Mouse (Mus musculus) kidney, embryonic 14.5 days (tissue): ENCODE measurements around the gene Sema4b. TPM values are rescaled to one million over a fixed set of nuclear protein-coding genes. Genes with fewer than 3 reads are reported as not detected.

Source experiments
- ATAC-seq: fragments of 200-750 bp; cut with Nextera tagmentation; 2 replicates; pipeline ENCODE4 v1.8.0; 2017; ENCODE audit warnings: moderate number of reproducible peaks, mild to moderate bottlenecking, moderate TSS enrichment, moderate library complexity; ENCODE audit not compliant: low FRiP score, low TSS enrichment
- H3K27ac ChIP-seq: fragments of 300-500 bp; sonication (generic); 2 replicates; pipeline ENCODE4 v1.5.1; 2014; ENCODE audit warnings: low read depth, mild to moderate bottlenecking, low read length, moderate library complexity, mixed read lengths
- H3K27me3 ChIP-seq: fragments of 300-500 bp; sonication (generic); 2 replicates; pipeline ENCODE4 v1.6.1; 2014; ENCODE audit warnings: mild to moderate bottlenecking, low read length; ENCODE audit not compliant: control insufficient read depth, insufficient read depth
- H3K36me3 ChIP-seq: fragments of 300-500 bp; sonication (generic); 2 replicates; pipeline ENCODE4 v1.6.1; 2014; ENCODE audit warnings: low read length, mixed read lengths; ENCODE audit not compliant: control insufficient read depth, insufficient read depth
- H3K4me1 ChIP-seq: fragments of 300-500 bp; sonication (generic); 2 replicates; pipeline ENCODE4 v1.6.1; 2014; ENCODE audit warnings: low read length, mixed read lengths; ENCODE audit not compliant: control insufficient read depth, insufficient read depth
- H3K4me2 ChIP-seq: fragments of 300-500 bp; sonication (generic); replicated peaks from 2 replicates; pipeline ENCODE4 v1.6.1; 2014; ENCODE audit warnings: low read depth, mild to moderate bottlenecking, low read length
- H3K4me3 ChIP-seq: fragments of 300-500 bp; sonication (generic); 2 replicates; pipeline ENCODE4 v1.5.1; 2014; ENCODE audit warnings: mild to moderate bottlenecking, low read length
- H3K9ac ChIP-seq: fragments of 300-500 bp; sonication (generic); 2 replicates; pipeline ENCODE4 v1.6.1; 2014; ENCODE audit warnings: low read depth, mild to moderate bottlenecking, low read length, moderate library complexity
- H3K9me3 ChIP-seq: fragments of 300-500 bp; sonication (generic); 2 replicates; pipeline ENCODE4 v1.6.1; 2016; ENCODE audit warnings: low read length; ENCODE audit not compliant: control insufficient read depth
- WGBS: fragments of 180-500 bp; shearing (Covaris S2); extraction: QIAGEN DNeasy Blood & Tissue Kit; methylation state at CpG from one replicate; pipeline ENCODE4 v1.1.7; 2014; 5-methylcytosine and 5-hydroxymethylcytosine counted together
- polyA plus RNA-seq: library from polyadenylated mRNA; unstranded; fragments of >200 nt; fragmentation: Nextera tagmentation; extraction: Ambion mirVana; gene quantifications from 2 replicates; pipeline ENCODE4 v1.2.1, GENCODE M21; 2014

The Sema4b gene
- polyA plus RNA-seq, 1 experiment from 2014 or later = 19.9 TPM

DNA sequence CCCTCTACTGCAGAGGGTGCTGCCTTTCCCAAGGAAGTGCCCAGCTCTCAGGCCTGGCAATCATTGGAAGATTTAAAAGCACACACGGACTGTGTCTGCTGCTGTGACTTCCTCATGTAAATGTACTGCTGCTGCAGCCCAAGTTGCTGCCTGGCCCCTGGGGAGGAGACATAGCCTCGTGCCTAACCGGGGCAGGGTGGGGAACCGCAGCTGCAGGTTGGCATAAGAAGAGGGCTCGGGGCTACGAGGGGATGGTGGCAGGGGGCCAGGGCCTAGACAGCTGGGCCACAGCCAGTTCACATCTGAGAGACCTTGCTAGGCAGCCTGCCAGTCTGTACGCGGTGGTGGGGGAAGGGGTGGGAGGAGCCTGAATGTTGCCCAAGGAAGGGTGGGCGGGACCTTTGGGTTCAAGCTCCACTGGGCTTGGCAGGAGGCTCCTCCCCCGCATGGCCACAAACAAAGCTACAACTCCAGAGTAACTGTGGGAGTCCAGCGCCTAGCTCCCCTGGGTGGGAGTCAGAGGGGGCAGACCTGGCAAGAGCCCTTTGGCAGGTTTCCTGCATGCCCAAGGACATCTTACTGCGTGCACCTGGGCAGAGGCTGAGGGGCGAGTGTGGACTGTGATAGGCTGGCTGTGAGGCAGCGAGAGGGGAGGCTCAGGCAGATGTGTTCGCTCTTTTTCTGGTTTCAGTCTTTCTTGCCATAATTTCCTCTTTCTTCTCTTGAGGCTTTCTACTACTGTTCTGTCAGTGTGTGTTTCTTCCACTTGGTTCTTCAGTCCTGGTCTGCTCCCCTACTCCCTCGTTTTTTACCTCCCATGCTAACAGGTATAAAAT is 5.8 kb downstream of the Sema4b start:
- WGBS = 10% methylated on average over 16 of the region's 16 CpGs
- H3K4me1 ChIP-seq = peaks cover 50% of the 10 kb centered on the region
- peak overlapping the region; percentile 89 for H3K27ac ChIP-seq
- H3K9me3 ChIP-seq = no peaks in the 10 kb centered on the region
- H3K4me2 ChIP-seq = peak overlapping the region; percentile 51
- H3K36me3 ChIP-seq = no peaks in the 10 kb centered on the region
- ATAC-seq = peak; percentile 80
- H3K9ac ChIP-seq = peak overlapping the region; percentile 19
- peak overlapping the region; percentile 23 for H3K4me3 ChIP-seq
- H3K27me3 ChIP-seq = no peaks in the 10 kb centered on the region

DNA sequence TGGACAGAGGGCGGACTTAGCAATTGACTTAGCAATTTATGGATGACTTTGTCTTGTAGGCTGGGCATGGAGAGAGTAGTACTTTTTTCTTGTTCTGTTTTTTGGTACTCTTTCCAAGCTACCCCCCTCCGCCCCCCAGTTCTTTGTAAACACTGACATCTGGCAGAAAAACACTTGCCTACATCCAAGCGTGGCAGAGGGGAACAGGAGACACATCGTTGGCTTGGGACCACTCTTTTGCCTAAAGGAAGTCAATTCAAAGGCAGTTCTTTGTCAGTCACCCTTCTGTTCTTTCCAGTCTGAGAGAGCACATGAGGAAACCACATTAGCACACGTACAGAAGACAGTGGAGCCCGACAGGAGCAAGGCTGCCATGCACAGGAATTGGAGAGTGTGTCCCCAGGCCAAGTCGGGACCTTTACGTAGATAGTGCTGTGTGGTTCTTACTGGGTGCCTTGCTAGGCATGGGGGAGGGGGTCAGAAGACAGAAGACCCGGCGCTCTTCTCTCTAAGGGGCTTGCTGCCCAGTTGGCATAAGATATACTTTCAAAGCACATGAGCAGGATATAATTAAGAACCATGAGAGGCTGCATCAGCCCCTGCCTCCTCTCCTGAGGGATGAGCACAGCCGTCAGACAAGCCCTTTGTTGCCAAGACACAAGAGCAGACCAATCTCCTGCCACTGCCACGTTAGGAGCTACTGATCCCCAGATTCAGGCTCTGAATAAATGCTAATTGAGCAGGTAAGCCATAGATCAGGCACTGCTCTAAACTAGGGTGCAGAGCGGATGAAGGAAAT is 7.5 kb downstream of the Sema4b start:
- H3K27me3 ChIP-seq = no peaks in the 10 kb centered on the region
- no peak overlapping the region for H3K4me3 ChIP-seq
- 80% methylated on average over 13 of the region's 13 CpGs for WGBS
- no peak for ATAC-seq
- H3K27ac ChIP-seq = no peak overlapping the region
- H3K36me3 ChIP-seq = no peaks in the 10 kb centered on the region
- H3K4me2 ChIP-seq = no peak overlapping the region
- no peak overlapping the region for H3K9ac ChIP-seq
- H3K9me3 ChIP-seq = no peaks in the 10 kb centered on the region
- H3K4me1 ChIP-seq = peaks cover 41% of the 10 kb centered on the region

DNA sequence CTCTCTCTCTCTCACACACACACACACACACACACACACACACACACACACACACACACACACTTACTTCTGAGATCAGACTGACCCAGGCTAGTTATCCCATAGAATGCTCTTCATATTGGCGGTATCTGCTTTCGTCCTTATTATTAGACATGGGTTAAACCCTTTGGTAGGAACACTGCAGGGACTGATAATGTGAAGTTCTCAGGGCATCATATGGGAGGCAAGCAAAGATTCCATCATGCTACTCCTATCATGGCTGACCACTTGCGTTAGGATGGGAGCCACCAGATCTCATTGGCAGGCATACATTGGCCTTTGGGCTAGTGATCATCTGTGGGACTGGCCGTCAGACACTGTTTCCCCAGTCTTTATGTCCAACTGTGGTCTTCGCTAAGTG is 8.5 kb downstream of the Sema4b start:
- 89% methylated on average over 5 of the region's 5 CpGs for WGBS
- Histone ChIP-seq H3K27ac (no peak overlapping the region), H3K9me3 (no peaks in the 10 kb centered on the region), H3K27me3 (no peaks in the 10 kb centered on the region), H3K36me3 (no peaks in the 10 kb centered on the region), H3K4me1 (peaks cover 45% of the 10 kb centered on the region), H3K4me2 (no peak overlapping the region), H3K4me3 (no peak overlapping the region), H3K9ac (no peak overlapping the region)
- no peak for ATAC-seq

DNA sequence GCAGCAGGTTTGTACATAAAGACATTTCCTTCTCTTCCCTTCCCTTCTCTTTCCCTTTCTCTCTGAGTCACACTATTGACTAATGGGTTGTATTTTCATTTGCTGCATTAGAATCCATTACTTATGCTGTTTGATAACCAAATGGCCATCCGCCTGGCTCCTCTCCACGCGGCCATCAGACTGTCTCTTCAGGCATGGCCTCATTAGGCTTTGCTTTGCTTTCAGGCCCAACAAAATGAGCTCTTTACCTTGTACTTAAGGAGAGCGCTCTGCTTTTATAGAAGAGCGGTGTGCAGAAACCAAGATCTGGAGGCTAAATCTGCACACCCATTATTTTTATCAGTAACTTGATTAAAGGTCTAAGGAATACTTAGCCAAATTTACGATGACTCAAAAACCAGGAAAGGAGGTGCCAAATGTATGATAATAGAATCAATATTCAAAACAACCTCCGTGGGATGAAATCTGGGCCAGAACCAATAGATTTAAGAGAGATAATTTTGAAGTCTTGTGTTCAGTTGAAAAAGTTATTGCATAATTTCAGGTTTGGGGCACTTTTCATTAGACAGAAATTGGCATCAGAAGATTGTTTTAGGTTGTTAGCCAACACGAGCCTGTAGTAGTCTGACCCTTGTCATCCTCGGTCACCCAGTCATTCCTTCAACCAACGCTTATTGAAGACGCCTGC is 9.1 kb downstream of the Sema4b start:
- peaks cover 47% of the 10 kb centered on the region for H3K4me1 ChIP-seq
- 89% methylated on average over 10 of the region's 11 CpGs for WGBS
- no peak overlapping the region for H3K4me3 ChIP-seq

DNA sequence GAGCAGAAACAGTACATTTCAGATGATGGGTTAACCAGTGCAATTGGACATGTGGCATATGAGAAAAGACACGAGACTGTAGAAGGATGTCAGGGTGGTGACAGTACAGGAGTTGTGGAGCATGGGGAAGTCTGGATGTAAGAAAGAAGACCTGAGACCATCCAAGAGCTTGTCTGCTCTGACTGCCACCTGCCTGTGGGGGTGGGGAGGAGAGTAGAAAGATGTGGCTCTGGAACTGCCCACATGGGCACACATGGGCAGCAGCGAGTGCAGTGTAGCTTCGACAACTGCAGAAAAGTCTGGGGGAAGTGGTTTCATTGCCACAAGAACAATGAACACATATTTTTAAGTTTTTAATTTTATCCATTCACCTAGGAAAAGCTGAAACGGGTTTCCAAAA is 10.7 kb downstream of the Sema4b start:
- no peak for ATAC-seq
- peak overlapping the region; percentile 76; the same call in 1 of the 2 replicates for H3K9ac ChIP-seq

More for the DNA sequence above, 9.1 kb downstream of the Sema4b start:
- H3K27ac ChIP-seq = no peak overlapping the region
- no peaks in the 10 kb centered on the region for H3K36me3 ChIP-seq
- no peaks in the 10 kb centered on the region for H3K27me3 ChIP-seq
- H3K9me3 ChIP-seq = no peaks in the 10 kb centered on the region
- H3K9ac ChIP-seq = no peak overlapping the region
- no peak overlapping the region for H3K4me2 ChIP-seq
- ATAC-seq = no peak

DNA sequence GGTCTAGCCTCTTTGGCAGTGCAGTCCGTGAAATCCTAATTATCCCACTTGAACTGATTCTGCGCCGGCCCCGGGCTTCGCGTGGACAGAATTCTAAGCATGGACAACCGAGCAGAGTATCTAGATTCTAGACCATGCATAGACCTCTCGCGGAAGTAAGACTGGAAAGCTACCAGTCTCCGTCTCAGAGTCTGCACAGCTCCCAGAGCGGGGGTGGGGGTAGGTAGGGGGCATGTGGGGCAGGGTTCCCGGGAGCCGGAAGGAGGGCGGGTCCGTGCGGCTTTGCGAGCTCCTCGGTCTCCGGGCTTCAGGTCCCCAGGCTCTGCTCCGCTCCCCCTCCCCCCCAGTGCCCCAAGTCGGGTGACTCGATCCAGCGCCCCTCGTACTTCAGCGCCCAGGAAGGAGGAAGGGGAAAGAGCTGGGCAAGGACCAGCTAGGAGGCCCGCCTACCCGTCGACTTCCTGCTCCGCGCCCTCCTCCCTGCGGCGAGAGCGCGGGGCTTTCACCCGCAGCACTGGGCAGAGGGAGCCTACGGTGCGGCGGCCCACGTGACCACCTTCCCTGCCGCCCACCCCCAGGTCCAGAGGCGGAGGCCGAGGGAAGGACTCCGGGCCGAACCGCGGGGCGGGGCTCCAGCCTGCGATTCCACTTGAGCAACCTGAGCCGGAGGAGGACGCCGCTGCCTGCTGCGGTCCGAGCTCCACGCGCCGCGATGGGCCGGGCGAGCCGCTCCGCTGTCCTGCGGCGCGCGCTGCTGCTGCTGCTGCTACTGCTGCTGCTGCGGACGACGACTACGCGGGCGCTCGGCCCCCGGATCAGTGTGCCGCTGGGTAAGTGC is 11.5 kb downstream of the Sema4b start:
- H3K27me3 ChIP-seq = no peaks in the 10 kb centered on the region
- WGBS = under 1% methylated on average over 69 of the region's 74 CpGs
- H3K4me3 ChIP-seq = peak overlapping the region; percentile 76
- H3K9me3 ChIP-seq = no peaks in the 10 kb centered on the region
- H3K36me3 ChIP-seq = 0 out of 2 replicates have a peak, but pooled peaks cover 3% of the 10 kb centered on the region
- peak; percentile 94 for ATAC-seq
- H3K4me2 ChIP-seq = peak overlapping the region; percentile 85
- H3K9ac ChIP-seq = peak overlapping the region; percentile 76
- peak overlapping the region; percentile 95 for H3K27ac ChIP-seq
- H3K4me1 ChIP-seq = peaks cover 35% of the 10 kb centered on the region

More for the DNA sequence above, 10.7 kb downstream of the Sema4b start:
- H3K4me3 ChIP-seq = peak overlapping the region; percentile 76; the same call in 1 of the 2 replicates
- H3K27me3 ChIP-seq = no peaks in the 10 kb centered on the region
- H3K27ac ChIP-seq = peak overlapping the region; percentile 95
- H3K36me3 ChIP-seq = 0 out of 2 replicates have a peak, but pooled peaks cover 2% of the 10 kb centered on the region
- no peaks in the 10 kb centered on the region for H3K9me3 ChIP-seq
- peaks cover 37% of the 10 kb centered on the region for H3K4me1 ChIP-seq
- WGBS = 13% methylated on average over 4 of the region's 4 CpGs
- peak overlapping the region; percentile 85 for H3K4me2 ChIP-seq

DNA sequence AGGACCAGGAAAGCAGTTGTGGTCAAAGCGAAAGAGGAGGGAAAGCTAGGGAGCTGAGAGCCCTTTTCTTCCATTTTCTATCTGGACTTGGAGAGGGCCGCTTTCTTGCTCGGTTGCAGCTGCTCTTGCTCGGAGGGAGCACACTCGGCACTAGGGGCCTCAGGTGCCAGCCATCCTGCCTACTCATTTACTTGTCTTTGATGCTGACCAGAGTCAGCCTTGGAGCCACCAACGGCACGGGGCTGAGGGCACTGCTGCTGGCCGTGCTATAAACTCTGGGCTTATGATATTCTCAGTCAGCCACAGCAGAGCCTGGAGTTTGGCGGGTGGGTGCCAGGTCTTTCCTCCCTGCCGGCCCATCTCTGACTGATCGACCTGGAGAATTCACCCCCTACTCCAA is 12.2 kb downstream of the Sema4b start:
- no peaks in the 10 kb centered on the region for H3K9me3 ChIP-seq
- peak overlapping the region; percentile 85 for H3K4me2 ChIP-seq
- under 1% methylated on average over 11 of the region's 11 CpGs for WGBS
- peaks cover 42% of the 10 kb centered on the region for H3K4me1 ChIP-seq
- H3K4me3 ChIP-seq = peak overlapping the region; percentile 76
- no peak for ATAC-seq
- H3K9ac ChIP-seq = peak overlapping the region; percentile 76
- H3K27ac ChIP-seq = peak overlapping the region; percentile 95
- no peaks in the 10 kb centered on the region for H3K27me3 ChIP-seq
- 0 out of 2 replicates have a peak, but pooled peaks cover 3% of the 10 kb centered on the region for H3K36me3 ChIP-seq

DNA sequence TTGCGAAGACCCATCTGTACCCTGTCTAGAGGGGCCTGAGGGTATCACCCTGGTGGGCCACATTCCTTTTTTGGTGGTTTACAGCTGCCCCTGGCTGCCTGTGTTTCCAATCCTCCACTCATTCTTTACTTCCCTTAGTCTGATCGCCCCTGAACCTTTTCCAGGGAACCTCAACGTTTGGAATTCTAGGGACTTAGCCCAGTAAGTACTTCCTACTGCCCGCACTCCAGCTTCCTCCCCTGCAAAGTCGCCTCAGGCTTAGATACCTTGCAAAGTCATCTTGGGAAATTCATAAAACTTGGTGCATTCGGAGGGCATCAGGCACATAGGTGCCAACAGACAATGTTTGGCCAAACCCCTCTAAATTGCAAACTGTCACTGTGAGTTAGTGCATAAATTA is 12.6 kb downstream of the Sema4b start:
- Histone ChIP-seq H3K4me1 (peaks cover 46% of the 10 kb centered on the region), H3K4me3 (peak overlapping the region; percentile 76), H3K27me3 (no peaks in the 10 kb centered on the region), H3K4me2 (peak overlapping the region; percentile 85), H3K9me3 (no peaks in the 10 kb centered on the region), H3K27ac (peak overlapping the region; percentile 95; the same call in 1 of the 2 replicates), H3K36me3 (0 out of 2 replicates have a peak, but pooled peaks cover 3% of the 10 kb centered on the region), H3K9ac (peak overlapping the region; percentile 76)
- 24% methylated on average over 6 of the region's 6 CpGs for WGBS
- ATAC-seq = no peak
